Mouse (Mus musculus): ENCODE results near the gene 5830473C10Rik. TPM values are rescaled to one million over a fixed set of nuclear protein-coding genes. Genes with fewer than 3 reads are reported as not detected.

5830473C10Rik gene
- polyA plus RNA-seq, 1 experiment from 2014 or later, result not detected

DNA sequence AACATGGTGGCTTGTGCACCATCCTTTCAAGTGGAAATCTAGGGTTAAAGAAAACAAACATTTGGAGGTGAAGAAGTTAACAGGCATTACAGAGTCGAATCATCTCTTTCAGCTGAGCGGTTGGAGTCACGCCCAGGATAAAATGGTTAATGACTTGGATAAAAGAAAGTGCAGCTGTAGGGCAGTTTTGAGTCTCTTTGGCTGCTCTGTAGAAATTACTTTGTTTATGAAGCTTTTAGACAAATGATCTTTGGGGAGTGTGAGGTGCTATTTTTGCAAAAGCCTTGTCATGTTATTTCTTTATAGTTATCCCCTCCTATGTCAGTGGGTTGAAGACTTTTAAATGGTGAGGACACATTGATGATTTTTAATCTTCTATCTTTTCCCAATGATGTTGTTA lies 10.3 kb downstream of the 5830473C10Rik start:
- 48% methylated on average over 3 of the region's 3 CpGs for WGBS
- no peak for ATAC-seq (ENCODE audit: low FRiP score, low read depth)
- no peaks in the 10 kb centered on the region for H3K4me1 ChIP-seq
- no peak overlapping the region for H3K4me2 ChIP-seq (replicated peaks)
- H3K4me3 ChIP-seq, result no peak overlapping the region
- no peak overlapping the region for H3K27ac ChIP-seq (replicated peaks)
- H3K36me3 ChIP-seq, result no peaks in the 10 kb centered on the region
- H3K27me3 ChIP-seq, result no peaks in the 10 kb centered on the region
- H3K9me3 ChIP-seq, result no peaks in the 10 kb centered on the region
- H3K9ac ChIP-seq (replicated peaks), result no peak overlapping the region

DNA sequence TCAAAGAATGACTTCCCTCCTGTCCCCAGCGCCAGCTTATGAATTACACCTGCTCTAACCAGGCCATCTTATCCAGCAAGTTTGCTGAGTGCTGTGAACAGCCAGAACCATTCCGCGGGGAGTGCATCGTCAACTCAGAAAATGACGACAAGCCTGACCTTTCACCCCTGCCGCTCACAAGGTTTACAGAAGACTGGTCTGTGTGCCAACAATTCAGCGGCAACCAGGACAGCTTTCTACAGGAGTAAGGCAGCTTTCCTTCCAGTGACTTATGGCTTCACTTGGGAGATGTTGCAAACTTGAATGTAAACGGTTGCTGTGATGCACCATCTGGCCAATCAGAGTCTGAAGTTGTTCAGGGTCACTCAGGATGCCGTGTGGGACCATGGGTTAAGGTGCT lies 16.8 kb downstream of the 5830473C10Rik start:
- H3K27ac ChIP-seq (replicated peaks), result no peak overlapping the region
- H3K27me3 ChIP-seq, result no peaks in the 10 kb centered on the region
- no peaks in the 10 kb centered on the region for H3K4me1 ChIP-seq
- H3K4me2 ChIP-seq (replicated peaks), result no peak overlapping the region
- 88% methylated on average over 9 of the region's 9 CpGs for WGBS
- no peak overlapping the region for H3K4me3 ChIP-seq
- no peaks in the 10 kb centered on the region for H3K36me3 ChIP-seq
- H3K9ac ChIP-seq (replicated peaks), result no peak overlapping the region
- ATAC-seq (ENCODE audit: low FRiP score, low read depth), result no peak
- H3K9me3 ChIP-seq, result no peaks in the 10 kb centered on the region

DNA sequence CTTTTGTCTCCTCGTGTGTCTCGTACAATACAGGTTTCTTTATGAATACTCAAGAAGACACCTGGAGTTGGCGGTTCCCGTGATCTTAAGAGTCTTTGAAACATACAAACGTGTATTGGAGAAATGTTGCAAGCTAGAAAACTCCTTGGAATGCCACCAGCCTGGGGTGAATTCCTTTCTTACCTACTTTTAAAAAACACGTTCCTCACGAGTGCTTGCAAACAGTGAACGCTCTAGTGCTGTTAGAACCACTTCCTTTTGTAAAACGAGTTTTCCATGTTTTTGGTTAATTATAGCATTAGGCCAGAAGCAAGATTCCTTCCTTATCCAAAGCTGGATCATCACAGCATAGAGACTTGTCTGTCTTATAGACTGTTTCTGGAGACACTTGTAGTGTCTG lies 18.6 kb downstream of the 5830473C10Rik start:
- ATAC-seq (ENCODE audit: low FRiP score, low read depth), result no peak
- WGBS, result 92% methylated on average over 9 of the region's 9 CpGs
- Histone ChIP-seq H3K4me2 (replicated peaks) (no peak overlapping the region), H3K4me1 (no peaks in the 10 kb centered on the region), H3K27me3 (no peaks in the 10 kb centered on the region), H3K36me3 (no peaks in the 10 kb centered on the region), H3K9ac (replicated peaks) (no peak overlapping the region), H3K9me3 (no peaks in the 10 kb centered on the region), H3K27ac (replicated peaks) (no peak overlapping the region), H3K4me3 (no peak overlapping the region)

DNA sequence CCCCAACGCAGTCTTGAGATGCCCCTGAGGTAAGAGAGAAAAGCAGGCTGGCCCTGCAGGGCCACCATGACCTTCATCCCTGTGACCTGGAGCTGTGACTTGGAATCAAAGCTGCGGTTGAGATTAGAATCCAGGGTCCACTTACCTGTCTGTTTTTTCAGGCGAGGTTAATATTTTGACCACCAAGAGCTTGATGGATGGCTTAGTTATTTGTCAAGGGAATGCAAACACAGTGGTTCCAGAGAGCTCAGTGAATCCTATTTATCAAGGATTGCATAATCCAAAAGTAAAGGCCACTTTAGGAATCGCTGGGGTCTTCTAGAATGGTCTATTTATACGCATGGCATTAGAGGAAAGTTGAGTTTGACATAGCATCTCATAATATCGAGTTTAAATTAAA lies 21.3 kb downstream of the 5830473C10Rik start:
- no peak overlapping the region for H3K4me3 ChIP-seq
- H3K9ac ChIP-seq (replicated peaks), result no peak overlapping the region
- ATAC-seq (ENCODE audit: low FRiP score, low read depth), result no peak
- no peak overlapping the region for H3K27ac ChIP-seq (replicated peaks)
- no peak overlapping the region for H3K4me2 ChIP-seq (replicated peaks)
- WGBS, result 89% methylated on average over 6 of the region's 6 CpGs
- H3K36me3 ChIP-seq, result no peaks in the 10 kb centered on the region
- H3K4me1 ChIP-seq, result no peaks in the 10 kb centered on the region
- no peaks in the 10 kb centered on the region for H3K27me3 ChIP-seq
- H3K9me3 ChIP-seq, result no peaks in the 10 kb centered on the region

DNA sequence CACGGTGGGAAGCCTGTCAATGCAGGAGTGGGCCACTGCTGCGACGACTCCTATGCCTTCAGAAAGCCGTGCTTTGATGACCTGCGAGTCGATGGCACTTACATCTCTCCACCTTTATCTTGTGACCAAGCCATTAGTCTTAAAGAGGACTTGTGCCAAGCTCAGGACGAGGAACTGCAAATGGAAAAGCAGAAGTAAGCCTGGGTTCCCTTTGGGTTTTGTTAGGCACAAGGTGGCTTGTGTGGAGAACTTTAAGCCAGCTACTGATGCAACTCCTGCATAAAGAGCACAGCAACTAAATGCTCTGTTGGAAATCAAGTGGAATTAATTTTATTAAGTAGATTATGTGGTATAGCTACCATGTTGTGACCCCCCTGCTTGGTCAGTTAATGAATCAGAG lies 23.9 kb downstream of the 5830473C10Rik start:
- Histone ChIP-seq H3K27ac (replicated peaks) (no peak overlapping the region), H3K9ac (replicated peaks) (no peak overlapping the region), H3K4me3 (no peak overlapping the region), H3K9me3 (no peaks in the 10 kb centered on the region), H3K4me2 (replicated peaks) (no peak overlapping the region), H3K27me3 (no peaks in the 10 kb centered on the region), H3K36me3 (no peaks in the 10 kb centered on the region), H3K4me1 (no peaks in the 10 kb centered on the region)
- ATAC-seq (ENCODE audit: low FRiP score, low read depth), result no peak
- WGBS, result 83% methylated on average over 7 of the region's 7 CpGs

DNA sequence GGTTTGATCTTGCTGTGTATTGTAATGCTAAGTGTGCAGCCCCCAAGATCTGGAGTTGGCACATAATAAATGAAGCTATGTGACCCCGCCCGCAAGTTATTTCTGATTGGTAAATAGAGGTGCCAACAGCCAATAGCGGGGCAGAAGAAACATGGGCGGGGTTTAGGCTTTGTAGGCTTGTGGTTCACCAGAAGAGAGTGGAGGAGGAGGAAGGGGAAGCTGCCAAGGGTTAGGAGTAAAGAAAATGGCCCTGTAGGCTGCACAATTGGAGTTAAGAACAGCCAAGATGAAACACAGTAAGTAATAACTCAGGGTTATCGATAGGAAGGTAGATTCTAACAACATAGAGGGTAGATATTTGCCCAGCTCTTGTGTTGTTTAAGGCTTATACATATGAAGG lies 25.6 kb downstream of the 5830473C10Rik start:
- ATAC-seq (ENCODE audit: low FRiP score, low read depth), result no peak
- Histone ChIP-seq H3K4me1 (no peaks in the 10 kb centered on the region), H3K36me3 (no peaks in the 10 kb centered on the region), H3K9me3 (no peaks in the 10 kb centered on the region), H3K27ac (replicated peaks) (no peak overlapping the region), H3K4me3 (no peak overlapping the region), H3K4me2 (replicated peaks) (no peak overlapping the region), H3K9ac (replicated peaks) (no peak overlapping the region), H3K27me3 (no peaks in the 10 kb centered on the region)
- 89% methylated on average over 5 of the region's 5 CpGs for WGBS

DNA sequence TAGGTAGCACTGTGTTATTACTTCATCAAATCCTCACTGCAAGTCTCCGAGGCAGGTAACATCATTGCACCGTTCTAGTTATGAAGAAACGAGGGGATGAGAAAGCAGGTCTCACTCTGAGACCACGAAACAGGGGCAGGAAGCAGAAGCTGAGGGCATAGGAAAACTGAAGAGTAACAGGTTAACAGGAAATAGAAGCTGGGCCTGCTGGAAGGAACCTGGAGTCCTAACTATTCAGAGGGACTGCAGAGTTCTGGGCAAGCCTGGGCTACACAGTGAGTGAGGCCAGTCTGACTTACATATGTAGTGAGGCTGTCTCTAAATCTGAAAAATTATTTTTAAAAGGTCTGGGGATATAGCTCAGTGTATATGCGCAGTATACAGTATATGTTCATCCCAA lies 27.2 kb downstream of the 5830473C10Rik start:
- Histone ChIP-seq H3K27me3 (no peaks in the 10 kb centered on the region), H3K4me3 (no peak overlapping the region), H3K36me3 (no peaks in the 10 kb centered on the region), H3K4me2 (replicated peaks) (no peak overlapping the region), H3K4me1 (no peaks in the 10 kb centered on the region), H3K9ac (replicated peaks) (no peak overlapping the region), H3K9me3 (no peaks in the 10 kb centered on the region), H3K27ac (replicated peaks) (no peak overlapping the region)
- ATAC-seq (ENCODE audit: low FRiP score, low read depth), result no peak
- 92% methylated on average over 5 of the region's 5 CpGs for WGBS

DNA sequence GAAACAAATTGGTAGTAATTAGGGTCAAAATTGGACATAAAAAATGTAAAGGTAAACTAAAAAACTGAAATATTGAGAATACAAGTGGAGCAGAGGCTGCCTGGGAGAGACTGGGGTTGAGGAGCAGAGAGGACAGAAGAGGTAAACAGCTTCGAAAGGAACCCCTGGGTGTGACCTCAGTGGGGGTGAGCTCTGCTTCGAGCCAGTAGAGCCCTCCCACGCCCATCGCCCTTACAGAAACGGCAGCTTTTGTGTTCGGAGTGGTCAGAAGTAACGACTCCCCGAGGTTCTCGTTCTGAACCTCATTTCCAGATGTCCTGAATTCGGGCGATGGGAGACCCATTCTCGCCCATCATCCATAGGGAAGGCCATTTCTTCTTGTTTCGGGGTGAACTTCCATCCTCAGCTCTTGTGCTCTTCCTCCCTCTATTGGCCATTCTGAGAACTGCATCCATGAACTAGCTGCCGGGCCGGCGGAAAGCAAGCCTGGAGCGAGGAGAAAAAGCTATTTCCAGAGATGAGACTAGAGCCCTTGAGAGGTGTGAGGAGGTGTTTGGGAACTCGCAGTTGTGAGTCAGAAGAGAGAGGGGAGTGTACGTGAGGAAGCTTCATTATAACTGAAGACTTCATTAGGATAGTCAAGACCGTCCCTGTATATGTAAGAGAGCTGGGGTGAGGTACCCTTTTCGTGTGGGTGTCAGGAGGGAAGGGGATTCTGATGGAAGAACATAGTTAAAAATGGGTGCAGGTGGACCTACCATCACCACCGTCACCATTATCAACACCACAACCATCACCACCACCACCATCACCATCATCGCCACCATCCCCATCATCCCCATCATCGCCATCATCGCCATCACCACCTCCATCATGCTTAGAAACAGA lies 28.0 kb downstream of the 5830473C10Rik start:
- Histone ChIP-seq H3K9ac (replicated peaks) (peak overlapping the region; percentile 52), H3K27ac (replicated peaks) (no peak overlapping the region), H3K4me3 (peak overlapping the region; percentile 40), H3K36me3 (no peaks in the 10 kb centered on the region), H3K27me3 (no peaks in the 10 kb centered on the region), H3K9me3 (no peaks in the 10 kb centered on the region), H3K4me2 (replicated peaks) (peak overlapping the region; percentile 63), H3K4me1 (no peaks in the 10 kb centered on the region)
- ATAC-seq (ENCODE audit: low FRiP score, low read depth), result peak; percentile 73
- WGBS, result 24% methylated on average over 25 of the region's 25 CpGs

DNA sequence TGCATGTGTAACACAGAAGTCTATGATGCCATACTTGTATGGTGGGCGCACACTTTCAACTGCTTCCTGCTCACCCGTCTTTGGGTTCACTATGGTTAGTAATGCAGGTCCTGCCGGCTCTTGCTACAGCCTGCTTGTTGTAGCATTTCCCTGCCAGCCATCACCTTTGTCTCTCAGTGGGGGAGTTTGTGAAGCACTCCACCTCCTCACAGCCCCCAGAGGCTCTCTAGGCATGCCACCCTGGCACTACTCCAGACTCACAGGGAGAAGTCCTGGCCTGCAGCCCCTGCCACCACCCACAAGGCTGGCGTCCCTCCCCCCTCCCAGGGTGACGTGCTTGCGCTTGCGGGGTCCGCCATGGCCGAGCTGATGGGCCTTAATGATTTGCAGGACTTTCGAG lies 29.8 kb downstream of the 5830473C10Rik start:
- no peak overlapping the region for H3K4me2 ChIP-seq (replicated peaks)
- no peak overlapping the region for H3K27ac ChIP-seq (replicated peaks)
- no peaks in the 10 kb centered on the region for H3K4me1 ChIP-seq
- H3K36me3 ChIP-seq, result no peaks in the 10 kb centered on the region
- no peak overlapping the region for H3K9ac ChIP-seq (replicated peaks)
- H3K27me3 ChIP-seq, result no peaks in the 10 kb centered on the region
- 89% methylated on average over 10 of the region's 10 CpGs for WGBS
- no peaks in the 10 kb centered on the region for H3K9me3 ChIP-seq
- ATAC-seq (ENCODE audit: low FRiP score, low read depth), result no peak
- H3K4me3 ChIP-seq, result no peak overlapping the region

DNA sequence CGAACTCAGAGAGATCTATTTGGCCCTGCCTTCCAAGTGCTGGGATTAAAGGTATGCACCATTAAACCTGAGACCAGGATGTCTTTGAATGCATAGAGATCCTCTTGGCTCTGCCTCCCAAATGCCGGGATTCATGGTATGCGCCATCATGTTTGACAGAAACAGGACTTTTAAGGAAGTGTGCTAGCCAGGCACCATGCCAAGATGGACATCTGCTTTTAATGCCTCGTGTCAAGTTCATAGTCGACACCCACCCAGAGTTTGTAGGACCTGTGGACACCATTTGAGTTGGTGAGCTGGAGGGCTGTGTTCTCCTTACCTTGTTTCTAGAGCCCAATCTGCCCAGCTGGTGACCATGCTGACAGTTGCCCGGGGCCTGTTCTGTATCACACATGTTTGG lies 31.0 kb downstream of the 5830473C10Rik start:
- Histone ChIP-seq H3K9me3 (no peaks in the 10 kb centered on the region), H3K27me3 (no peaks in the 10 kb centered on the region), H3K36me3 (no peaks in the 10 kb centered on the region), H3K4me3 (no peak overlapping the region), H3K27ac (replicated peaks) (no peak overlapping the region), H3K4me1 (no peaks in the 10 kb centered on the region), H3K9ac (replicated peaks) (no peak overlapping the region), H3K4me2 (replicated peaks) (no peak overlapping the region)
- WGBS, result 86% methylated on average over 6 of the region's 6 CpGs
- ATAC-seq (ENCODE audit: low FRiP score, low read depth), result no peak

DNA sequence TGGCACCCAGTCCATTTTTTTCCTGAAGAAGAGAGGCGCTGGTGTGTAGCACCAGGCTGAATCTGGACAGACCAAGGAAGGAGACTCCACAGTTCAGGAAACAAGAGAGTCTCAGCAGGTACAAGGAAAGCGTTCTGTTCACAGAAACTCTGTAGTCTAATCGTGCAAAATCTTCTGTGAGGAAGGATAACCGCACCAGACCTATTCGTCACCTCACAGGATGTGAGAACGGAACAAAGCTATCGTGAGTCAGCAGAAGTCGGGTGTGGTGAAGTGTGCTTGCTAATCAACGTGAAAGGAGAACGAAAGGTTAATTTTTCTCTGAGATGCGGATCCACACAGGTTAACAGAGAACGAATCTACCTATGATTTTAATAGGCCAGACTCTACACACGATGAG lies 34.0 kb downstream of the 5830473C10Rik start:
- Histone ChIP-seq H3K4me3 (no peak overlapping the region), H3K27me3 (no peaks in the 10 kb centered on the region), H3K4me1 (no peaks in the 10 kb centered on the region), H3K9me3 (no peaks in the 10 kb centered on the region), H3K36me3 (no peaks in the 10 kb centered on the region), H3K27ac (replicated peaks) (no peak overlapping the region), H3K4me2 (replicated peaks) (no peak overlapping the region), H3K9ac (replicated peaks) (no peak overlapping the region)
- ATAC-seq (ENCODE audit: low FRiP score, low read depth), result no peak
- 91% methylated on average over 13 of the region's 13 CpGs for WGBS

DNA sequence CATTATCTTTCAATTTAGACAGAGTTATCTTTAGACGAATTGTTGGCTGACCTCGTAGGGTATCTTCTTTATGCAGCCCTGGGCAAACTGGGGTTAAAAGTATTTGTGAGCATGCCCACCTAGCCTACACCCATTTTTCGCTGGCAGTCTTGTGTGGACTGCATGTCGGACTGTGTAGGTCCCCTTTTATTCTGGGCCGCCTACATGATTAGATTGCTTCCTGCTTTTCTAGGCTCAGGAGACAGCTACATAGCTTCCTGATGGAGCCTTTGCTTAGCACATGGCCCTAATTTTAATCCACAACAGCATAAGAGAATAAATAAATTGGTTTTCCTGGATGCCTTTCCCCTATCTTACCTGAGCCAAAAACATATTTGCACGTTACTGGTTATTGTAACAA lies 35.2 kb downstream of the 5830473C10Rik start:
- Histone ChIP-seq H3K4me2 (replicated peaks) (no peak overlapping the region), H3K9ac (replicated peaks) (no peak overlapping the region), H3K4me3 (no peak overlapping the region), H3K4me1 (no peaks in the 10 kb centered on the region), H3K27ac (replicated peaks) (no peak overlapping the region), H3K36me3 (no peaks in the 10 kb centered on the region), H3K9me3 (no peaks in the 10 kb centered on the region), H3K27me3 (no peaks in the 10 kb centered on the region)
- WGBS, result 88% methylated on average over 6 of the region's 6 CpGs
- ATAC-seq (ENCODE audit: low FRiP score, low read depth), result no peak

DNA sequence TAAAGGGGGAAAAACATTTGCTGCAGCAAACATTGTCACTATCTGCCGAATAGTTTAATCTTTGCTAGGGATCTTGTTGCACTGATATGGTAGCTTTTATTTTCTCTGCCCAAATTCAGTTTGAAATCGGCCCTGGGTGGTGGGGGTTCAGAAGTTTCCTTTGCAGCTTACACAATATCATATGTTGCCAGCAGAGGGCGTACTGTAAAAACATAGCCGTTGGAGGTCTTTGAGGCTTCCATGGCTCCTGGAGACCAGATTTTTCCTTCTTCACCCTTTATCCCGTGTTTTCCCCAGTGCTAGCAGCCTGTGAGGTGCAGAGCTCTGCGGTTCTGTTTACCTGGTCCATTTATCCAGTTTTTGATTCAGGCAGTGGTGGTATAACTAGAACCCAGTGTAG lies 40.6 kb downstream of the 5830473C10Rik start:
- Histone ChIP-seq H3K27ac (replicated peaks) (no peak overlapping the region), H3K4me3 (no peak overlapping the region), H3K9ac (replicated peaks) (no peak overlapping the region), H3K9me3 (no peaks in the 10 kb centered on the region), H3K4me2 (replicated peaks) (no peak overlapping the region), H3K4me1 (no peaks in the 10 kb centered on the region), H3K36me3 (no peaks in the 10 kb centered on the region), H3K27me3 (no peaks in the 10 kb centered on the region)
- WGBS, result 29% methylated on average over 6 of the region's 6 CpGs
- peak; percentile 44; the same call in 1 of the 2 replicates for ATAC-seq (ENCODE audit: low FRiP score, low read depth)

Data from midbrain, embryonic 12.5 days (tissue).